Mouse (Mus musculus): ENCODE measurements around the gene Gm28036.

The Gm28036 gene

GRCm38 (mm10) chr2:156080391-156080790 lies 46.5 kb downstream of the Gm28036 start:
- DNase-seq: no peak

GRCm38 (mm10) chr2:156079674-156080073 lies 47.2 kb downstream of the Gm28036 start:
- no peak for DNase-seq

GRCm38 (mm10) chr2:156079183-156079560 lies 47.7 kb downstream of the Gm28036 start:
- no peak for DNase-seq

- no peak for DNase-seq
Observed at GRCm38 (mm10) chr2:156078421-156079182, 48.3 kb downstream of the Gm28036 start.

GRCm38 (mm10) chr2:156077461-156077860 lies 49.4 kb downstream of the Gm28036 start:
- no peak for DNase-seq

GRCm38 (mm10) chr2:156073725-156074124 lies 53.2 kb downstream of the Gm28036 start:
- DNase-seq: no peak

- no peak for DNase-seq
Observed at GRCm38 (mm10) chr2:156071236-156071635, 55.7 kb downstream of the Gm28036 start.

- DNase-seq: no peak
Observed at GRCm38 (mm10) chr2:156067916-156068315, 59.0 kb downstream of the Gm28036 start.

- peak; percentile 26 for DNase-seq
Observed at GRCm38 (mm10) chr2:156066126-156066525, 60.8 kb downstream of the Gm28036 start.

- peak; percentile 85 for DNase-seq
Observed at GRCm38 (mm10) chr2:156065099-156066041, 61.5 kb downstream of the Gm28036 start, which contains the start of gene Spag4. Spag4 (plus strand) TSS chr2:156065175.

- no peak for DNase-seq
Observed at GRCm38 (mm10) chr2:156052816-156053215, 74.1 kb downstream of the Gm28036 start, which contains the start of gene Fer1l4. Fer1l4 (minus strand) TSS chr2:156052947.

GRCm38 (mm10) chr2:156047929-156048328 lies 79.0 kb downstream of the Gm28036 start:
- DNase-seq: peak; percentile 31

GRCm38 (mm10) chr2:156042903-156043302 lies 84.0 kb downstream of the Gm28036 start:
- DNase-seq: no peak

- DNase-seq: no peak
Observed at GRCm38 (mm10) chr2:156039390-156039789, 87.5 kb downstream of the Gm28036 start.

GRCm38 (mm10) chr2:156025482-156025881 lies 101.4 kb downstream of the Gm28036 start:
- no peak for DNase-seq
